Mouse (Mus musculus) erythroid progenitor cell, adult 5-6 weeks (primary cell): ENCODE results near the gene Syncrip. TPM values are rescaled to one million over a fixed set of nuclear protein-coding genes. Genes with fewer than 3 reads are reported as not detected.

ENCODE experiments used
- ATAC-seq: replicated peaks from 2 replicates; pipeline ENCODE4 v1.8.0; 2016; ENCODE audit warnings: moderate number of reproducible peaks, mild to moderate bottlenecking, moderate TSS enrichment, inconsistent platforms; ENCODE audit not compliant: poor library complexity, low FRiP score, severe bottlenecking
- total RNA-seq, 2 experiments: library from RNA; stranded (forward) in 1 of 2; stranded (reverse) in 1 of 2; fragments of 150-400 nt in 1 of 2; fragments of 186-747, 209-891 nt in 1 of 2; gene quantifications; 2 replicates each; pipeline versions ENCODE4 v1.2.3 to v1.2.4; 2015 to 2017; ENCODE audit warnings: low replicate concordance in 2 of 2

Gene Syncrip
- total RNA-seq (2015; ENCODE audit: low replicate concordance), result 80.0 and 119 TPM in 2 replicates
- 69.6 and 108 TPM in 2 replicates for total RNA-seq (2017; ENCODE audit: low replicate concordance)

DNA sequence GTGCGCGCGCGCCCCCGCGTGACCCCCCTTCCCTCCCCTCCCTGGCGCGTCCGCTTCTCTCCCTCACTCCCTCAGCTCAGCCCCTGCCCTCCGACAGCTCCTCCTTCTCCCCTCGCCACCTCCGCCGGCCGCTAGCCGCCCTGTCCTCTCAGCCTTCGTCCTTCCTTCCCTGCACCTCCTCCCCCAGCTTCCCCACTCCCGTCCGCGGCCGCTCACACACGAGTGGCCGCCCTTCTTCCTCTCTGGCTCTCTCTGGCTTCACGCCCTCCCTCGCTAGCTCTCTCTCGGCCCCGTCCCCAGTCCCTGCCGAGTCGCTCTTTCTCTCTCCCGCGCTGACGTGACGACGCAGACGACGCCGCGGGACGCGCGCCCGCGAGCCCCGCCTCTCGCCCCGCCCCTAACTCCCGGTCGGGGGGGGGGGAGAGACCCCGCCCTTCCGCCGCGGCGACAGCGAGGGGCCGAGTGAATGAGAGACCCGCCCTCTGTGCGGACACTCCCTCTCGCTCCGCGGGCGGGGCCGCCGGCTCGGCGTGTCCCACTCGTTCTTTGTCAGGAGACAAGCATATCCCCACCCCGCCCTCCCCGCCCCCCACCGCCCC, at the start of gene Syncrip:
Syncrip (minus strand) TSS at position 345 of the 599 bp plus-strand sequence.
- peak; percentile 87 for ATAC-seq

DNA sequence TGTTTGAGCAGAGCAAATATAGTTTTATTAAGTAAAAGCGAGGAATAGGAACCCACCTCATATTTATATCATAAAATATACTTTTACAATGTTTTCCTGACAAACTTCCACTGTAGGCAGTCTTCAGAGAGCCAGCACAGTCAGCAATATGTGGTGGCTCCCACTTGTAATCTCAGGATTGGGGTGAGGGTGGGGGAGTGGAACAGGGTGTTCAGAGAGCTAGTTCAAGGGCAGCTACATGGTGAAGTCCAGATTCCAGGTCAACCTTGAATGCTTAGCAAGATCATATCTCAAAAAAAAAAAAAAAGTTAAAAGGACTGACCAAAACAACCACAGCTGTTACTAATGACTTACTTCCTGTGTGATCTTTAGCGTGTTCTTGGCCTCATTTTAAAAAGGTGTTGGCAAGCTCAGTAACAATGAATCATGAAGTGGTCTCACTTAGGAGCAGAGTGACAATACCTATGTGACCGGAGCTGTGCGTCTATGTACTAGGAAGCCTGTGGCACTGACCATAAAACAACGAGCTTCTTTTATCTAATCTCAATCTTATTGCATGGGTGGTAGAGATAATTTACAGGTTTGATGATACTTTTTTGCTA, 47.7 kb upstream of the Syncrip start:
- no peak for ATAC-seq

DNA sequence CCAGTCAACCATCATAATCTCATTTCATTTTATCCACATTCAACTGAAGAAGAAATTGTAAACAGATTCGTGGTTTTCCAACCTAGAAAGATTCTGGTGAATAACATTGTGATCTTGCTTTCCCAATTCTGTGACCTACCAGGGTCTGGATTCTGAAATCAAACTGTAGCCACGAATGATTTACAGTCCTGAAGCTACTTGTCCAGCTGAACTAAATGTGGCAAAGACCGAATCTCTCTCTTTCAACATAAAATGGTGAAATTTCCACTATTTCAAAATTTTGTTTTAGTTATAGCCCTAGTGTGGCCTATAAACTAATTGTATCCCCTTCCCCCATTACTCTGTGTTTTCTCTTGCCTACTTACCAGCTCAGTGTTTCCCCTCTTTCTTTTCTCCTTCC, 47.2 kb upstream of the Syncrip start:
- ATAC-seq, result no peak

DNA sequence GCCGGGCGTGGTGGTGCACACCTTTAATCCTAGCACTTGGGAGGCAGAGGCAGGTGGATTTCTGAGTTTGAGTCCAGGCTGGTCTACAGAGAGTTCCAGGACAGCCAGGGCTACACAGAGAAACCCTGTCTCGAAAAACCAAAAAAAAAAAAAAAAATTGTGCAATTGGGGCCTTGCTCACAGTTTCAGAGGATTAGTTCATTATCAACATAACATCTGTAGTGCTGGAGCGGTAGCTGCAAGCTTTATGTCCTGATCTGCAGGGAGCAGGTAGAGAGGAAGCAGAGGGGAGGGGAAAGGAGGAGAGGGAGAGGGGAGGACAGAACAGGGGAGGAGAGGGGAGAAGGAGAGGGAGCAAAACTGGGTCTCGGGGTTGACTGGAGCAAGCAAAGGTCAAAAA, 46.4 kb upstream of the Syncrip start:
- no peak for ATAC-seq

DNA sequence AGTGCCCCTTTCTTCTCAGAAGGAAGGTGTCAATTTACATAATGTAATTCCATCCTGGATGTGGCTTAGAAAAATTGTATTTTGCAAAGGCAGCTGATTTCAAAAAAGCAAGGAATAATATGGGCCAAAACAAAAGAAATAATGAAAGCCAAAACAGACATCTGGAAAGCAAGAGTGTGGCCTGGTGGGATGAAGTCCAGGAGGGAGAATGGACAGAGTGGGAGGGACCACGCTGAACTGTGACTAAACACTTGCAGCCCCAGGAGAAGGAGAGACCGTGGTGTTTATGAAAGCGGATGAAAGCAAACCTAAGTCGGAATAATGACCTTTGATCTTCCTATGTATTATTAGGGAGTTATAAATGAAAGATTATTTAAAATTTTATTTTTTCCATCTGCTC, 45.6 kb upstream of the Syncrip start:
- no peak for ATAC-seq

DNA sequence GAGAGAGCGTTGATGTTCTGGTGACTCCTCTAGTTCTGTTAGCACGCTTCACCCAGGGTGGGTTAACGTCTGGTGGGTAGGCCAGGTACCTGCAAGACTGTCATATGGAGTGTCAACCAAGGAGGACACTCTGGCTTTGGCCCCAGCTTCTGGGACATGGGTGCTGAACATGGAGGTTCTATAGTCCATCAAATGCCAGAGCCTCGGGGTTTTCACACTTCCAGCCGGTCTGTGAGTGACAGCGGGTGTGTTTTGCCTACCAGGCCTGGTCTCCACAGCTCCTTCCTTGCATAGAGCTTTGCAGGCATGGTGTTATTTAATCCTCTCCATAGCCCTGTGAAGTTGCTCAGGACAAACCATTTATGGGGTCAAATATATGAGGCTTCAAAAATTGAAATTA, 43.0 kb upstream of the Syncrip start:
- ATAC-seq, result no peak

DNA sequence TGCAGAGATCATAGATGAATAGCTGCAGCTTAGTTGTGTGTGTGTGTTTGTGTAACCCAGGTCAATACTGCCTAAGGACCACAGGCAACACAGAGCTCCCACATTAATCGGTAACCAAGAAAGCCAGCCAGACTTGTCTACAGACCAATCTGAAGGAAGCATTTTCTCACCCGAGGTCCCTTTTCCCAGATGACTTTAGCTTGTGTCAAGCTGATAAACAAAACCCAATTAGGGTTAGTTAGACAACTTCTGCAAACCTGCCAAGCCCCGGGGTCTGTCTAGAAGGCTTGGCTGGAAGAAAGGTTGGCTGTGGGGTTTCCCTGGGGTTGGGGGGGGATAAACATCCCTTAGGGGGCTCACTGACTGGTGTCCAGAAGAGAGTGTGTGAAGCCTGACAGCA, 42.4 kb upstream of the Syncrip start:
- ATAC-seq, result no peak

DNA sequence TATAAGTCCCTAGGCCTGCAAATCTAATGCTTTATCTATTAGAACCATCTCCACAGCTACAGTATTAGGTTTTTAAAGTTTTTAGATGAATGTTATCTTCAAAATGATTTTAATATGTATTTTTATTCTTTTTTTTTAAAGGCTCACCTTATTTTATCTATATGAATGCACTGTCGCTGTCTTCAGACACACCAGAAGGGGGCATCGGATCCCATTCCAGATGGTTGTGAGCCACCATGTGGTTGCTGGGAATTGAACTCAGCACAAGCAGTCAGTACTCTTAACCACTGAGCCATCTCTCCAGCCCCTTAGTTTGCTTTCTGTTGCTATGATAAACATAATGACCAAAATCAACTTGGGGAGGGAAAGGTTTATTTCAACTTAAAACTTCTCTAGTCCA, 42.0 kb upstream of the Syncrip start:
- no peak for ATAC-seq

DNA sequence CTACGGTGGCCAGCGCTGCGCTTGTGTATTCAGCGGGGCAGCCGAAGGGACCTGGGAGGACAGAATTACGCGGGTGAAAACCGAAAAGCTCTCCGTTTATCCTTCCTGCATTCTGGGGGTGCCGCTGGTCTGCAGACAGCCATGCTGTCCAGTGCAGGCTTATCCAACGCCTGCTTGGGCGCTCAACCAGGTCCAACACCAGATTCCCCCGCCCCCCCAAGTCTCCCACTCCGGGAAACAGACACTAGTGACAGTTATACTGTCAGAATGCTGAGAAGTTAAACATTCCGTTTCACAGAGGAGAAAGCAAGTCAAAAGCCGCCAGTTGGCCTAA, 40.9 kb upstream of the Syncrip start:
- ATAC-seq, result no peak; the same call in 1 of the 2 replicates

DNA sequence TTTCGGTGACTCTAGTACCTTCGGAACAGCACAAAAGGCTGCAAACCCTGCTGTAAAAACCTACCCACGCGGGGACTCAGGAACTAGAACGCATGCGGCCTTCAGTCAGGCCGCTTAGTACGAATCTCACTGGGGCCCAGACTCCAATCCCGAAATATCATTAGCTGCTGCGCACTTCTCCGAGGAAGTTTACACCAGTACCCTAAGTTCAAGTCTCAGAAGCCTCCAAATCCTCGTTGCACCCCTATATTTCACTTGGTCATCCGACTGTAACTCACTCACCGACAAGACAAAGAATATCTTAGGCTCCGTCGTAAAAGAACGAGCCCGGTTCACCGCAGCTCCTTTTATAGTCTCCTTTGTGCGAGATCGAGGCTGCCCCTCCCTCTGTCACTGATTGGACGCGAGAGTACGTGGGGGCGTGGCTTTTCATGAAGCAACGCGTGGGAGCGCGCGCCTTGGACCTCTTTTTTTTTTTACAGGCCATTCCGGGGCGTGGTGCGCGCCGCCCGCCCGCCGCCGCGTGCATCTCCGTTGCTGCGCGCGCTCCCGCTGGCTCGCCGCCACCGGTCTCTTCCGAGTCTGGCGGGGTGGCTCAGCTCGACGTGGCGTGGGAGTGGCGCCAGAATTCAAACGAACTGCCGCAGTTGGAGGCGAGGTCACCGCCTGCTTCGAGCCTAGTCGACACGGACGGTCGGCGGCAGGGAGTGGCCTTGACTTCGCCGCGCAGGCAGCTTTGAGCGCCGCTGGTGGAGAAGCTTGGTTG, 40.4 kb upstream of the Syncrip start:
- peak; percentile 93 for ATAC-seq

DNA sequence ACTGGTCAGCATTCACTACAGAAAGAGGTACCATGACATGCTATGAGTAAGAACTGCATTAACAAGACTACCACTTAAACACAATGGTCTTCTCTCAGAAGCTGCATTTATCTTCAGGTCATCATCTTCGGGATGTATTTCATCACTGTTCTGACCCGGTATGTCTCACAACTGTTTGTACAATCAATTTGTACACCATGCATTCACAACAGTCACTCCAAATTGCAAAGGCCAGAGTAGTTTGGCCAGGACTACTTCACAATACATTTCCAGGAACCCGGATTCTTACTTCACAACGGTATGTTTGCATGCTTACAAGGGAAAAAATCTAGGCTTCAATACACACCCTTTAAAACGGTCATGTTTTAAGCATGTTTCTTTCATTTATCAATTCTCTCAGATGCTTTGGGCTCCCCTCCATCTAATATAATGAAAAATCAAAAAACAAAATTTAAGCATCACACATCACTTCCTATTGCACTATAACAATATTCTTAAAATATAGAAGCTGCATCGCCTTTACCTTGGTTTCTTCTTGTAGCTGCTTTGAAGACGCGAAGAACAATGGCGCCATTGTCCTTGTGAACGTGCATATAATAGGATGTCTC, 39.7 kb upstream of the Syncrip start:
- ATAC-seq, result no peak

DNA sequence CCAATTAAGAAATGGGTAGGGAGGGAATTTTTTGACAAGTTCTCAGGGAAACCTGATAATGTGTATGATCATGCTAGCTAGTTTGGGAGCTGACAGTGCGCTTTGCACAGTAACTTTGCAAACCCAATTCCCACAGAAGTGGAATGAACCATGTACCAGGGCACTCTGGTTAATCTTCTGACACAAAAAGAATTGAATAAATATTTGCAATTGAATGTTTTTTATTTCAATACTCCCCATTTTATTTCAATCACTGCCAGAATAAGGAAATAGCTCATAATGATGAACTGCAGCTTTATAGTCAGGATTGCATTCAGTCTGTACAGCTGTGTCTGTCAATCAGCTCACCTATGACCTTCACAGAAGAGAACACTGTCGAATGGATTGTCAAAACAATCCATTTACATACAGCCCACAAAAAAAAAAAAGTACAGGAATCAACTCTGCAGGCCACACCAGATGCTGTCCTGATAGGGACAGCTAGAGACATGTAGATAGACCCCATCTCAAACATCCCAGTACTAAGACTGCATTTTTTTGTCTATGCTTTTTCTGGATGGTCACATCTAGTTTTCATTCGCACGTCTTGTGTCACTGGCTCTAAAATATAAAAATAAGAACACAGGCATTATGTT, 38.6 kb upstream of the Syncrip start:
- no peak for ATAC-seq

DNA sequence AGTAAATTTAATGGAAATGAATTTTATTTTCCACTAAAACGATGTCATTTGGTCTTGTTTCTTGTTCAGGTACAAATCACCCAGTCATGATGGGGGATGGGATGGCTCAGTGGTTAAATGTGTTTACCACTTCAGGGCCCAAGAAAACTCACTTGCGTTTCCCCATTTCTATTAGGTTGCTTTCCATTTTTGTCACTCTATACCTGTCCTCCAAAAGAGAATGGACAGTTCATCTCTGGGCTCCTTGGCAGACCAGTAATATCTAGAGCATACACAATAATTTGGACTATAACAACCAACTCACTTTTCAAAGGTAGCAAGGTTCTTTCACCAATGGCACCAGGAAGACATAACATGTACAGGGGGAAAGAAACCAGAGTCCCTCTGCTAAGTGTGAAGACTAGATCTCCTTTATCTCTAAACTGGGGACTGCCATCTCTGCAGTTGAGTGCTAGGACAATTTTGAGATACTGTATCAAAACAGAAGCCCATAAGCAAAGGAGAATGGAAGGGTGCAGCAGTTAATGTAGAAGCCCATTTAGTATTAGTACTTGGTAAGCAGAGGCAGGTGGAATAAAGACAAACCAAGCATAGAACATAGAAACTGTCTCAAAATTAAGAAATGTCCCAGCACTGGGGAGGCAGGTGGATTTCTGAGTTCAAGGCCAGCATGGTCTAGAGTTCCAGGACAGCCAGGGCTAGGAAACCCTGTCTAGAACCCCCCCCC, 37.9 kb upstream of the Syncrip start:
- no peak for ATAC-seq

DNA sequence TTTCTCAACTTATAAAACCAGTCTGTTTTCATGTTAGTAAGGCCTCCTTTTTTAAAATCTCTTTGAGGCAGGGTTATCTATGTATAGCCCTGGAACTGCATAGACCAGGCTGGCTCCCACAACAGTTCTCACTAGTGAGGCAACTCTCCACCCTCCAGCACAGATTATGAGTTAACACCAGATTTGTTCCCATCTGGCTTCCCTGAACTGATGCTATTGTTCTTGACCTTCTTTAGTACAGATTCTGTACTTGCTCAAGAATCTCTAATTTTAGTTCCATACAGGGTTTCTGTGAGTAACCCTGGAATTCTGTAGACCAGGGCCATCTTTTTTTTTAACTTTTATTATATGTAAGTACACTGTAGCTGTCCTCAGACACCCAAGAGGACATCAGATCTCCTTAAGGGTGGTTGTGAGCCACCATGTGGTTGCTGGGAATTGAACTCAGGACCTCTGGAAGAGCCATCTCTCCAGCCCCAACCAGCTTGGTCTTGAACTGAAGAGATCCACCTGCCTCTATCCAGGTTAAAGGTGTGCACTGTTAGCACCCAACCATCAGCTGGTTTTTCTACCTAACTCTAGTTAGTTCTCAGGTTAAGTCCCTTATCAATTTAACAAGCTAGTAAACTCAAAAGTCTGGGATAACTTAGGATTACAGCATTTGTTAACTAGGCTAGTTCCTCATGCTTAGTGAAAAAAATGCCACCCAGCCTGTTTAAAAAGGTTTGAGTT, 37.2 kb upstream of the Syncrip start:
- ATAC-seq, result no peak

DNA sequence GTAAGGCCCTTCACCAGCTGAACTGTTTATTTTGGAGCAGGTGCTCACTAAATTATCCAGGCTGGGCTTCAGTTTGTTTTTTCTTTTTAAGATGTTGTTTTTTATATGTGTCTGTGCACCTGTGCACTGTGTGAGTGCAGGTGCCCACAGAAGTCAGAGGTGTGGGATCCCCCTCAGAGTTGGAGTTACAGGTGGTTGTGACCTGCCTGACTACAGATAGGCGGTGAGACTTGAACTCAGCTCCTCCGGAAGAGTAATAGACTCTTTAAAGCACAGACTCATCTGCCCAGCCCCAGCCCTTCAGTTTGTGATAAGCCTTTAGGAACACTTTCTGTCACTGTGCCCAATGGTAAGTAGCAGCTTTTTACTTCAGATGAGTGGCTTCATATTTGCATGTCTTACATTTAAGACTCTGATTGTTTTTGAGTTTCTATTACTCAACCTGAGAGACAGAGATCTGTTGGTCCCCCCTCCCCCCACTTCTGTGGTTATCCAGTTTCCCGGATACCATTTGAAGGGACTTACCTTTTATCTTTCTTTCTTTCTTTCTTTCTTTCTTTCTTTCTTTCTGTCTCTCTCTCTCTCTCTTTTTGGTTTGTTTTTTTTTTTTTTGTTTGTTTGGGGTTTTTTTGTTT, 34.1 kb upstream of the Syncrip start:
- no peak for ATAC-seq

DNA sequence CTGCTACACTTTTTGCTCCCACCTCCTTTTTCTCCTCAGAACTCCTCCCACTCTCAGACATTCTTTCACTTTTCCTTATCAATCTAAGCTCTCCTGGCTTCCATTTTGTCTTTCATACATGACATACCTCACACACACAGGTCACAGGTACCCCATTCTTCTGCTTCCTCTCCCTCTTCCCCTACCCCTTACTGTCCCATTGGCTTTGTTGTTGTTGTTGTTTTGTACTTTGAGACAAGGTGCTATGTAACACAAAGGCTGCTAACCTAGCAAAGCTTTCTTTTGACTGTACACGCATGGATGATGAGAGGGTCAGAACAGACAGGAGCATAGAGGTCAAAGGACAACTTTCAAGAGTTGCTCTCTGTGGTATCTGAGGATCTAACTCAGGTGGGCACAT, 33.2 kb upstream of the Syncrip start:
- no peak for ATAC-seq

DNA sequence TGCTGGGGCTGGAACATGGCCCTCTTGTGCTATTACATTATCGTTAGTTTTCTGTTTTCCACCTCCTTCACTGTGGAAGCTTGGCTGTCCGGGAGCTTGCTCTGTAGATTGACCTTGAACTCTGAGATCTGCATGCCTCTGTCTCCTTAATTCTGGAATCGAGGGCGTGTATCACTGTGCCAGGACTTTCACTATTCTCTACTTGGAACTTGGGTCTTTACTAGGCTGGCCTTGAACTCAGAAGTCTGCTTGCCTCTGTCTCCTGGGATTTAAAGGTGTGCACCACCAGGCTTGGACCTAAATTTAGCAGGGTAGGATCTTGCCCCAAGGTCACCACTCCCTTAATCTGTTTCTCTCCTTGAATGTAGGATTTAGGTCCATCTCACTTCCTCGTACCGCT, 19.5 kb upstream of the Syncrip start:
- no peak for ATAC-seq

DNA sequence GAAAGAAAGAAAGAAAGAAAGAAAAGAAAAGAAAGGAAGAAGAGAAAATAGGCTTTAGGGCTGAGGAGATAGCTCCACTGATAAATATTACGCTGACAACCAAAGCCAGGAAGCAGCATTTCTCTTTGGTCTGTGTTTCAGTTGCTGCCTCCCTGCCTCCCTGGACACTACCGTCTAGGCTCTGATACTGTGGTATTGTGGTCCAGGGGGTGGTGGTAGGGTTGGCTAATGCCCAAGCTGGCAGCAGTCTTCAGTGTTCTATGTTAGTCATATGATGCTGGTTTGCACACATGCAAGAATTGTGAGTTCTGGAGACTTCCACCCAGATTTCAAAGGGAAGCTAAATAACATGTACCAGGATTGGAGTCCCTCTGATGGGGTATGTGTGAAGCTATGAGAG, 17.7 kb upstream of the Syncrip start:
- ATAC-seq, result no peak

DNA sequence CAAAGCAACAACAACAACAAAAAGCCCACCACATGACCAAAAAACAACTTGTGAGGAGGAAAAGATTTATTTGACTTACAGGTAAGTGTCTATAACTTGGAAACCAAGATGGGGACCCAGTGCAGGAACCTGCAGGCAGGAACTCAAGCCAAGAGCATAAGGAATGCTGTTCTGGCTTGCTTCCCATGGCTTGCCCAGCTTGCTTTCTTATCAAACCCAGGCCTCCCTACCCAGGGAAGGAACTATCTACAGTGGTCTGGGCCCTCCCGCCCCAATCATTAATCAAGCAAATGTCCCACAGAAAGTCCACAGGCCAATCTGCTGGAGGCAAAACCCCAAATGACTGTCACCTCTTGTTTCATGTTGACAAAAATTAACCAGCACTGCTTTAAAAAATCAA, 10.1 kb upstream of the Syncrip start:
- ATAC-seq, result no peak
